In the genomic region with DNA sequence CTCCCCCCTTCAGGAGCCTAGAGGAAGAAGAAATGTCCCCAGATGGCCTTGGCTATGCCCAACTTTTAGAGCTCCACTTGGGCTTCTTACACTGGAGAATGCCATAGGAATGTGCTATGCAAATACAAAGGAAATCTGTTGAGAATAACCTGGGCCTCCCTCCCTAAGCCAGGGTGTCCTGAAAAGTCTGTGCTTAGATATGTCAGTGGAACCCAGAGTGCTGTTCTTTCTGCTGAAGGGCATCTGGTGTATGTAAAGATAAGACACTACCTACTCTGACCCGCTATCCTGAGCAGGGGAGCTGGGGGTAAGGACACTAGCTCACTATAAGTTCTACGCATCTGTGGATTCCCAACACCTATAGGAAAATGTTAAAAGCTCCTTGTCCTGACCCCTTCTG, we compare ENCODE assay signal across 19 mouse cellular contexts.
"Had no signal": no experiment of that assay in that cellular context is flagged by ENCODE, and none has a peak within 500 bp of the region (broad histone marks: within the 10 kb centered on the region; RNA-seq: fewer than 3 reads in every experiment).

No protein-coding gene starts in this region.

- H3K4me1 ChIP-seq: liver, embryonic 13.5 days; midbrain, embryonic 12.5 days; midbrain, embryonic 15.5 days; neural tube, embryonic 12.5 days had no signal

- H3K9me3 ChIP-seq: liver, embryonic 13.5 days; midbrain, embryonic 12.5 days; midbrain, embryonic 15.5 days; neural tube, embryonic 12.5 days; neural tube, embryonic 15.5 days had no signal

- H3K4me2 ChIP-seq: liver, embryonic 13.5 days; midbrain, embryonic 12.5 days; midbrain, embryonic 15.5 days; neural tube, embryonic 12.5 days; neural tube, embryonic 15.5 days had no signal

- H3K9ac ChIP-seq: liver, embryonic 13.5 days; midbrain, embryonic 12.5 days; midbrain, embryonic 15.5 days; neural tube, embryonic 12.5 days; neural tube, embryonic 15.5 days had no signal

- H3K4me3 ChIP-seq: left cerebral cortex, adult 2 months; liver, embryonic 13.5 days; midbrain, embryonic 12.5 days; midbrain, embryonic 15.5 days; neural tube, embryonic 12.5 days; neural tube, embryonic 15.5 days had no signal

- H3K27ac ChIP-seq: kidney, postnatal 0 days; left cerebral cortex, adult 2 months; liver, embryonic 13.5 days; macrophage; midbrain, embryonic 12.5 days; midbrain, embryonic 15.5 days; neural tube, embryonic 12.5 days; neural tube, embryonic 15.5 days; stomach, postnatal 0 days had no signal

- ATAC-seq: midbrain, embryonic 15.5 days had no signal

- H3K36me3 ChIP-seq: liver, embryonic 13.5 days; midbrain, embryonic 12.5 days; midbrain, embryonic 15.5 days; neural tube, embryonic 12.5 days; neural tube, embryonic 15.5 days had no signal

- H3K27me3 ChIP-seq: liver, embryonic 13.5 days; midbrain, embryonic 12.5 days; midbrain, embryonic 15.5 days; neural tube, embryonic 12.5 days; neural tube, embryonic 15.5 days had no signal

- DNase-seq: kidney, postnatal 25 days; layer of hippocampus, postnatal 36 days; liver, embryonic 13.5 days; lung, adult 2 months; lung, postnatal 10 days; right cerebral cortex, adult 18-20 months; right cerebral cortex, postnatal 14 days; right cerebral cortex, postnatal 4 days; thymus, adult 2 months; thymus, postnatal 14 days; thymus, postnatal 4 days had no signal
